Mouse (Mus musculus): Measurements from ENCODE around the gene 1700025G04Rik. TPM values are rescaled to one million over a fixed set of nuclear protein-coding genes. Genes with fewer than 3 reads are reported as not detected.

The 1700025G04Rik gene
- polyA plus RNA-seq, 1 experiment from 2014 or later, result 17.3 TPM

DNA sequence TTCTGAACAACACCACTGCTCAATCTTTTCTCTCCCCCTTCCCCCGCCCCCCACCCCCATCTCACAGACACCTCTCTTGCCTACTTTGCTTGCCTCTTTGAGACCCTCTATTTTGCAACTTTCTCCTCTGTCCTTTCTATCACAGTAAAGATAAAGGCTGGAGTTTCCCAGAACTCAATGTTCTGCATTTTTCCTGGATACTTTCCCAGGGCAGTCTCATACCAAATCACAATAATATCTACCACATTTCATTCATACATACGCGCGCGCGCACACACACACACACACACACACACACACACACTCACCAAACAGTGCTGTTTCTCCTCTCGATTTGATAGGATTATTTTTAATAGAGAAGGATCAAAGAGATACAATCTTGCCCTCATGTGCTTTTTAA, 8.8 kb downstream of the 1700025G04Rik start:
- Histone ChIP-seq H3K36me3 (ENCODE audit: control insufficient read depth, insufficient read depth, low read length) (no peaks in the 10 kb centered on the region), H3K4me2 (ENCODE audit: low read depth, low read length) (no peak overlapping the region), H3K27me3 (ENCODE audit: control insufficient read depth, insufficient read depth, low read length) (no peaks in the 10 kb centered on the region), H3K27ac (ENCODE audit: low read length) (no peak overlapping the region), H3K4me1 (ENCODE audit: control insufficient read depth, insufficient read depth, low read length) (peaks cover 9% of the 10 kb centered on the region), H3K4me3 (replicated peaks; ENCODE audit: low read length) (no peak overlapping the region), H3K9ac (ENCODE audit: low read length) (no peak overlapping the region), H3K9me3 (replicated peaks; ENCODE audit: control insufficient read depth, low read length) (no peaks in the 10 kb centered on the region)
- 92% methylated on average over 7 of the region's 7 CpGs for WGBS
- ATAC-seq (ENCODE audit: insufficient read depth, low FRiP score), result no peak

GRCm38 (mm10) chr1:152080244-152080643, 9.7 kb downstream of the 1700025G04Rik start:
- Histone ChIP-seq H3K9me3 (replicated peaks; ENCODE audit: control insufficient read depth, low read length) (no peaks in the 10 kb centered on the region), H3K27me3 (ENCODE audit: control insufficient read depth, insufficient read depth, low read length) (no peaks in the 10 kb centered on the region), H3K4me2 (ENCODE audit: low read depth, low read length) (no peak overlapping the region), H3K36me3 (ENCODE audit: control insufficient read depth, insufficient read depth, low read length) (no peaks in the 10 kb centered on the region), H3K4me1 (ENCODE audit: control insufficient read depth, insufficient read depth, low read length) (peaks cover 8% of the 10 kb centered on the region), H3K4me3 (replicated peaks; ENCODE audit: low read length) (no peak overlapping the region), H3K27ac (ENCODE audit: low read length) (no peak overlapping the region), H3K9ac (ENCODE audit: low read length) (no peak overlapping the region)
- WGBS, result 79% methylated on average over 6 of the region's 6 CpGs
- no peak for ATAC-seq (ENCODE audit: insufficient read depth, low FRiP score)

DNA sequence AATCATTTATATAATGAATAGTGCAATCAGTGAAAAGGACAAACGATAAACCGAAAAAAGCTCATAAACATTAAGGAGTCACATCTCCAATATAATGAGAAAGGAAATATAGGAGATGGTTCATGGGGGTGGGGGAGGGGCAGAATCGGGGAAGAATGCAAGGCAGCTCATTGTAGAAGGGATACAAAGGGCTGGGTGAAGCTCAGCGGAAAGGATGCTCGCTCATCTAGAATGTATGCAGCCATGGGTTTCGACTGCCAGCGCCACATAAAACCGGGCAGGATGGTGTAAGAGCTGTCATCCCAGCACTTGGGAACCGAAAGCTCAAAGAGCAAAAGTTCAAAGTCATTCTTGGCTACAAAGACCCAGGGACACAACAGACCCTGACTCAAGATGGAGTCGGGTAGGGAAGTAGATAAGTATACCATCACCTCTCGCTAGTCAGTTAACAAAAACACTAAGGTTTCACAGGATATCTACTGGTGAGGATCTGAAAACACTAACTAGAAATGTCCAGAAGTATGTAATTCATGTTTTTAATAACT, 12.7 kb downstream of the 1700025G04Rik start:
- H3K9ac ChIP-seq (ENCODE audit: low read length), result no peak overlapping the region
- no peak for ATAC-seq (ENCODE audit: insufficient read depth, low FRiP score)
- 83% methylated on average over 11 of the region's 11 CpGs for WGBS

GRCm38 (mm10) chr1:152076222-152076845, 13.6 kb downstream of the 1700025G04Rik start:
- Histone ChIP-seq H3K4me2 (ENCODE audit: low read depth, low read length) (no peak overlapping the region), H3K9me3 (replicated peaks; ENCODE audit: control insufficient read depth, low read length) (no peaks in the 10 kb centered on the region), H3K4me3 (replicated peaks; ENCODE audit: low read length) (no peak overlapping the region), H3K4me1 (ENCODE audit: control insufficient read depth, insufficient read depth, low read length) (no peaks in the 10 kb centered on the region), H3K27ac (ENCODE audit: low read length) (no peak overlapping the region), H3K27me3 (ENCODE audit: control insufficient read depth, insufficient read depth, low read length) (no peaks in the 10 kb centered on the region), H3K9ac (ENCODE audit: low read length) (no peak overlapping the region), H3K36me3 (ENCODE audit: control insufficient read depth, insufficient read depth, low read length) (no peaks in the 10 kb centered on the region)
- 69% methylated on average over 14 of the region's 14 CpGs for WGBS
- no peak for ATAC-seq (ENCODE audit: insufficient read depth, low FRiP score)

More for the DNA sequence above, 12.7 kb downstream of the 1700025G04Rik start:
- H3K36me3 ChIP-seq (ENCODE audit: control insufficient read depth, insufficient read depth, low read length), result no peaks in the 10 kb centered on the region
- H3K27me3 ChIP-seq (ENCODE audit: control insufficient read depth, insufficient read depth, low read length), result no peaks in the 10 kb centered on the region
- no peak overlapping the region for H3K27ac ChIP-seq (ENCODE audit: low read length)
- H3K4me3 ChIP-seq (replicated peaks; ENCODE audit: low read length), result no peak overlapping the region
- H3K9me3 ChIP-seq (replicated peaks; ENCODE audit: control insufficient read depth, low read length), result no peaks in the 10 kb centered on the region
- H3K4me2 ChIP-seq (ENCODE audit: low read depth, low read length), result no peak overlapping the region
- no peaks in the 10 kb centered on the region; the same call in 1 of the 2 replicates for H3K4me1 ChIP-seq (ENCODE audit: control insufficient read depth, insufficient read depth, low read length)

DNA sequence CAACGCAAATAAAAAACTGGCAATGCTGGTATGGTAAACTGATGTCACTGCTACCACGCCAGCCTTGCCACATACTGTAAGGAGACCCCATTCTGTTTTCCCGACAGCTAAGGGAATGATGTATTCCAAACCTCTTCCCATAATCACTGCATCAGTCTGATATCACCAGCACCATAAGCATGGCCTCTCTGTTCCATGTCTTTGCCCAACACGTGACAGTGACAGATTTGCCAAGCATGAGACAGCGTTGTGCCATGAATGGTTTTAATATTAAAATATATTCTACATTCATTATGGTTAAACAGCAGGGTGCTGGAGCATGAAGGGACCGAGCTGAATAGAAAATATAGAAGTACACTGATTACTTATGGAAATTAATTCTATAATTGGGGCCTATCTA, 14.2 kb downstream of the 1700025G04Rik start:
- no peak overlapping the region for H3K4me3 ChIP-seq (replicated peaks; ENCODE audit: low read length)
- no peaks in the 10 kb centered on the region for H3K4me1 ChIP-seq (ENCODE audit: control insufficient read depth, insufficient read depth, low read length)
- no peak overlapping the region for H3K9ac ChIP-seq (ENCODE audit: low read length)
- no peaks in the 10 kb centered on the region for H3K9me3 ChIP-seq (replicated peaks; ENCODE audit: control insufficient read depth, low read length)
- no peaks in the 10 kb centered on the region for H3K36me3 ChIP-seq (ENCODE audit: control insufficient read depth, insufficient read depth, low read length)
- H3K27ac ChIP-seq (ENCODE audit: low read length), result no peak overlapping the region
- H3K4me2 ChIP-seq (ENCODE audit: low read depth, low read length), result no peak overlapping the region
- WGBS, result 96% methylated on average over 6 of the region's 6 CpGs
- no peaks in the 10 kb centered on the region for H3K27me3 ChIP-seq (ENCODE audit: control insufficient read depth, insufficient read depth, low read length)
- ATAC-seq (ENCODE audit: insufficient read depth, low FRiP score), result no peak

GRCm38 (mm10) chr1:152070441-152070840, 19.5 kb downstream of the 1700025G04Rik start:
- Histone ChIP-seq H3K9ac (ENCODE audit: low read length) (no peak overlapping the region), H3K27ac (ENCODE audit: low read length) (no peak overlapping the region), H3K36me3 (ENCODE audit: control insufficient read depth, insufficient read depth, low read length) (no peaks in the 10 kb centered on the region), H3K4me2 (ENCODE audit: low read depth, low read length) (no peak overlapping the region), H3K9me3 (replicated peaks; ENCODE audit: control insufficient read depth, low read length) (no peaks in the 10 kb centered on the region), H3K4me1 (ENCODE audit: control insufficient read depth, insufficient read depth, low read length) (no peaks in the 10 kb centered on the region), H3K4me3 (replicated peaks; ENCODE audit: low read length) (no peak overlapping the region), H3K27me3 (ENCODE audit: control insufficient read depth, insufficient read depth, low read length) (no peaks in the 10 kb centered on the region)
- no peak for ATAC-seq (ENCODE audit: insufficient read depth, low FRiP score)
- 86% methylated on average over 4 of the region's 4 CpGs for WGBS

- Histone ChIP-seq H3K36me3 (ENCODE audit: control insufficient read depth, insufficient read depth, low read length) (no peaks in the 10 kb centered on the region), H3K27me3 (ENCODE audit: control insufficient read depth, insufficient read depth, low read length) (no peaks in the 10 kb centered on the region), H3K4me1 (ENCODE audit: control insufficient read depth, insufficient read depth, low read length) (no peaks in the 10 kb centered on the region), H3K9me3 (replicated peaks; ENCODE audit: control insufficient read depth, low read length) (no peaks in the 10 kb centered on the region), H3K27ac (ENCODE audit: low read length) (no peak overlapping the region), H3K4me3 (replicated peaks; ENCODE audit: low read length) (no peak overlapping the region), H3K9ac (ENCODE audit: low read length) (no peak overlapping the region), H3K4me2 (ENCODE audit: low read depth, low read length) (no peak overlapping the region)
- 78% methylated on average over 7 of the region's 7 CpGs for WGBS
- ATAC-seq (ENCODE audit: insufficient read depth, low FRiP score), result no peak
These were observed 20.2 kb downstream of the 1700025G04Rik start for GRCm38 (mm10) chr1:152069745-152070144.

- Histone ChIP-seq H3K27ac (ENCODE audit: low read length) (no peak overlapping the region), H3K4me2 (ENCODE audit: low read depth, low read length) (no peak overlapping the region), H3K4me1 (ENCODE audit: control insufficient read depth, insufficient read depth, low read length) (no peaks in the 10 kb centered on the region), H3K36me3 (ENCODE audit: control insufficient read depth, insufficient read depth, low read length) (no peaks in the 10 kb centered on the region), H3K9me3 (replicated peaks; ENCODE audit: control insufficient read depth, low read length) (no peaks in the 10 kb centered on the region), H3K27me3 (ENCODE audit: control insufficient read depth, insufficient read depth, low read length) (no peaks in the 10 kb centered on the region), H3K4me3 (replicated peaks; ENCODE audit: low read length) (no peak overlapping the region), H3K9ac (ENCODE audit: low read length) (no peak overlapping the region)
- ATAC-seq (ENCODE audit: insufficient read depth, low FRiP score), result no peak
These were observed 22.0 kb downstream of the 1700025G04Rik start for GRCm38 (mm10) chr1:152067919-152068318.

DNA sequence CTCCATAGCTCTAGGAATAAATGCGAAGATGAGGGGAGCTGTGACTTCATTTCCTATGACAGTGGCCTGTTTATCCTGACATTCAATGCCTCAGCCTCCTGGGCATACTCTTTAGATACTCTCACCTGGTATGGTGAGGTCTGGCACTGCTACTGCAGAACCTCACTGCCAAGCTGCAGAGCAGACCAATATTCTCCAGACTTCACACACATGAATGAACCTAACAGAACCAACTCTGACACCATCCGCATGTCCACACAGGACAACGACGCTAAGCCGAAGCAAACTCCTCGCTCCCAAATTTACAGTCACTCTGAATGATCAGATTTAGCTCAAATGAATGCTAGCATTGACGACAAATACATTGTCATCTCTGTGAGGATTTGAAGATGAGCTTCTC, 24.4 kb downstream of the 1700025G04Rik start:
- no peak overlapping the region for H3K4me2 ChIP-seq (ENCODE audit: low read depth, low read length)
- no peak overlapping the region for H3K27ac ChIP-seq (ENCODE audit: low read length)
- H3K4me3 ChIP-seq (replicated peaks; ENCODE audit: low read length), result no peak overlapping the region
- ATAC-seq (ENCODE audit: insufficient read depth, low FRiP score), result no peak
- H3K27me3 ChIP-seq (ENCODE audit: control insufficient read depth, insufficient read depth, low read length), result no peaks in the 10 kb centered on the region
- no peaks in the 10 kb centered on the region for H3K9me3 ChIP-seq (replicated peaks; ENCODE audit: control insufficient read depth, low read length)
- H3K4me1 ChIP-seq (ENCODE audit: control insufficient read depth, insufficient read depth, low read length), result no peaks in the 10 kb centered on the region
- no peak overlapping the region for H3K9ac ChIP-seq (ENCODE audit: low read length)
- H3K36me3 ChIP-seq (ENCODE audit: control insufficient read depth, insufficient read depth, low read length), result no peaks in the 10 kb centered on the region
- WGBS, result 96% methylated on average over 7 of the region's 7 CpGs

Measured in stomach, embryonic 16.5 days (tissue).